Mouse (Mus musculus): ENCODE results near the gene St6gal1. TPM values are rescaled to one million over a fixed set of nuclear protein-coding genes. Genes with fewer than 3 reads are reported as not detected.

Gene St6gal1
- polyA plus RNA-seq, 1 experiment from 2014 or later, result 38.7 TPM

DNA sequence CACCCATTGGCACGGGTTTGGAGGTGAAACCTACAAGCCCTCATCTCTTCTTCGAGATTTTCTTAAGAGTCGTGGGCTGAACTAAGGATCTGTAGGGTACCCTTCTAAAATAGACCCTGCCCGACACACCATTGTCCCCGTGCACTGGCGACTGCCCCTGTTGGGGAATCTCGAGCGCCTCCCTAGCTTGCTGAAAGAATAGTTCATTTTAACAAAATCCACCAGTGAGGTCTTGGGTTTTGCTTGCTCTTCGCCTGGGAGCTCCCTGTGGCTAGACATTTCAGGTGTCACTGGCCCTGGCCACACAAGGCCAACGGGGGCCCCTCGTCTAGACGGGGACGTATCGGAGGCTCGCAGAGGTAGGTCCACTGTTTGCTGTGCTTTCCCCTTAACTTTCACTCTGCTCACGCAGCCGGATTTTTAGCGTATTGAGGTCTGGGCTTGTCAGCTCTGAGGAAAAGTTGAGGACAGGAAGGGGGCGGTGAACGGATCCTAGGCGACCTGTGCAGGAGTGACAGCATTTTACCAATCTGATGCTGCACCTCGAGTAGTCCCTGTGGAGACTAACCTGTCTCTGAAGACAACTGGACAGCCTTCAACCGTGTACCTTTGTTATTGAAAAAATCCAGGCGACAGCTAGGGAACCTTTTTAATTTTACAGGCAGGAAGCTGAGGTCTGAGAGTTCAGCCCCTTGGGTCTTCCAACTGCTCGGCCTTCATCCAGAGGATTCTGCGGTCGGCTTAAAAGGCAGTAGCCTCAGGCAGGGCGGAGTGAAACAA is 1.5 kb downstream of the St6gal1 start:
- Histone ChIP-seq H3K27me3 (no peaks in the 10 kb centered on the region), H3K4me1 (peaks cover 36% of the 10 kb centered on the region), H3K4me2 (replicated peaks) (peak overlapping the region; percentile 86), H3K27ac (peak overlapping the region; percentile 93), H3K36me3 (no peaks in the 10 kb centered on the region), H3K9me3 (replicated peaks) (no peaks in the 10 kb centered on the region), H3K4me3 (peak overlapping the region; percentile 54), H3K9ac (peak overlapping the region; percentile 89)
- peak; percentile 46 for ATAC-seq (ENCODE audit: low FRiP score)
- WGBS, result 0% methylated on average over 28 of the region's 28 CpGs

DNA sequence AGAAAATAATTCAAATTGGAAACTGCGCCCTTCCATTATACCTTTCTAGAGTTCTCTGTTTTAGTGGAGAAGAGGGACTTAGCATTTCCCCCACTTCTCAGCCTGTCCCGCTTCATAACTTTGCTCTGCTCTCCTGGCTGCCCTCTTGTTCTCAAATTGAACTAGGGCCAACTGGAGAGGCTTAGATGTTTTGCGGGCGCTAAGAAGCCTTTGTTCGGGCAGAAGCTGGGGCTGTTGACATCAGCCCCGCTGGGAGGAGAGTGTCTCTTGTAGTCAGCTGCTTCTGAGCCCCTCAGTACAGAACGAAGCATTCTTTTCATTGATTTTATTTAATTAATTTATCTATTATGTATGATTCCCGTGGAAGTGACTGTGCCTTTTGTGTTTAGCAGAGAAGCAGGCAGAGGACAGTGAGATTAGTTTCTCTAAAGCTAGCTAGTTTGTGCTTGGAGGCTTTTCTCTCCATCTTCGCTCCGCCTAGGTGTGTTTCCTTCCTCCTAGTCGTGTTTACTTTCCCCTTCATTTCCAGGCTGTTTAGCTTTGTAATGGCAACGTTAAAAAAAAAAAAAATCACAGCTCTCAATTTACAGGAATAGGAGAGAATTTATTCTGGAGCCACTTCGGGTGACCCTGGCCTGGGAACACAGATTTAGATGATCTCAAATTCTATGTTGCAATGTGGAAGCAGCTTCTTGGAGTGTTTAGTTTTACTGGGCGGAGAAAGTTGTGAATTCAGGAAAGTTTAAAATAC is 2.2 kb downstream of the St6gal1 start:
- Histone ChIP-seq H3K4me3 (peak overlapping the region; percentile 54), H3K36me3 (no peaks in the 10 kb centered on the region), H3K4me1 (peaks cover 36% of the 10 kb centered on the region), H3K27ac (peak overlapping the region; percentile 93), H3K4me2 (replicated peaks) (peak overlapping the region; percentile 86), H3K9ac (peak overlapping the region; percentile 89), H3K27me3 (no peaks in the 10 kb centered on the region), H3K9me3 (replicated peaks) (no peaks in the 10 kb centered on the region)
- 12% methylated on average over 14 of the region's 14 CpGs for WGBS
- ATAC-seq (ENCODE audit: low FRiP score), result peak; percentile 49; the same call in 1 of the 2 replicates

DNA sequence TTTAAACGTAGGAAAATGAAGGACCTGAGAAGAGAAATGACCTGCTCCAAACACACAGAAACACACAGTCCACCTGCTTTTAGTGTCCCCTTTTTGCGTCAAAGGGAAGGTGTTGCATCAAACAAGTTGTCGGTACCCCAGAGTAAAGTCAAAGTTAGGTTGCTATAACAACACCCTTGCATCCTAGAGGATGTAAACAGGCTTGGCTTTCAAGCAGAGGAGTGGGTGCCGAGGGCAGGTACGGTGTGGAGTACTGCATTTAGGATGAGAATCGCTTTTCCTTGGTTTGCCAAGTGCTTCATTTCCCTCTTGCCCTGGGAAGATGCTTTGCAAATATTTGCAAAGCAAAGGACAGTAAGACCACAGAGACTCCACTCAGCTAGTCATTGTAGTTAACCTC is 3.3 kb downstream of the St6gal1 start:
- no peak for ATAC-seq (ENCODE audit: low FRiP score)
- 33% methylated on average over 6 of the region's 6 CpGs for WGBS
- Histone ChIP-seq H3K9me3 (replicated peaks) (no peaks in the 10 kb centered on the region), H3K9ac (peak overlapping the region; percentile 41; the same call in 1 of the 2 replicates), H3K27ac (no peak overlapping the region), H3K4me3 (peak overlapping the region; percentile 54; the same call in 1 of the 2 replicates), H3K36me3 (no peaks in the 10 kb centered on the region), H3K27me3 (no peaks in the 10 kb centered on the region), H3K4me2 (replicated peaks) (peak overlapping the region; percentile 86), H3K4me1 (peaks cover 36% of the 10 kb centered on the region)

DNA sequence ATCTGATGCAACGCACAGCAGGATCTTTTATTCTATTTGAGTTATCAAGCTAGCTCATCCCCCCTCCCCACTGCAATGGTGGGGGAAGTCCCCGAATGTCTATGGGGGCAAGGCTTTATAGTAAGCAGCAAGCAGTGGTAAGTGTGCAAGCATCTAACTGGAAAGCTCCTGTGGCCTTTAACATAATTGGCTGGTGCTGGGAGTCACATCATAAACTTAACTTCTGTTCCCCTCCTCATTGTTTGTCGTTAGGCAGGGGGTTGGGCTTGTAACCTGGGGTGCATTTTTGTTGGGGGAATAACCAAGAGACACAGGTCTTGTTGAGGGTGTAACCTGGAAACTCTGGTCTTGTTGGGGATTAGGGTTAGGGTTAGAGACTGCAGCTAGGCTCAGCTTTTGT is 3.9 kb downstream of the St6gal1 start:
- Histone ChIP-seq H3K9ac (no peak overlapping the region), H3K27me3 (no peaks in the 10 kb centered on the region), H3K4me1 (peaks cover 36% of the 10 kb centered on the region), H3K4me3 (no peak overlapping the region), H3K9me3 (replicated peaks) (no peaks in the 10 kb centered on the region), H3K27ac (no peak overlapping the region), H3K4me2 (replicated peaks) (peak overlapping the region; percentile 86), H3K36me3 (no peaks in the 10 kb centered on the region)
- ATAC-seq (ENCODE audit: low FRiP score), result no peak
- 33% methylated on average over 3 of the region's 3 CpGs for WGBS

DNA sequence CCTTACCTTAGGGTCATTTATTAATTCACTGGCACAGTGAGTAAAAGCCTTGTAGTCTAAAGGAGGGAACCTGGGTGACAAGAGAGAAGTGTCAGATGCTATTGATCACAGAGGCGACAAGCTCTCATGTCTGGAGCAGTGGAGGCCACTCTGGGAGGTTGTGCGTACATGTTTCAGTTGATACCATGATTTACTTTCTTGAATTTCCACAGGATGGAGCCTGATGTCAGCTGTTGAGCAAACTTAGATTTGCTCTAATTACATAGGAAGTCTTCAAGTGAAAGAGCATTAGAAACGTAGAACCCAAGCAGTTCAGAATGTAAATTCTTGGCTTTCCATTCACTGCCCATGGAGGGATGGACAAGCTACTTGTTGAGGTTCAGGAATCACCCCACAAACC is 5.4 kb downstream of the St6gal1 start:
- Histone ChIP-seq H3K36me3 (0 out of 2 replicates have a peak, but pooled peaks cover 7% of the 10 kb centered on the region), H3K4me2 (replicated peaks) (no peak overlapping the region), H3K27me3 (no peaks in the 10 kb centered on the region), H3K9me3 (replicated peaks) (no peaks in the 10 kb centered on the region), H3K9ac (no peak overlapping the region), H3K4me1 (peaks cover 27% of the 10 kb centered on the region), H3K4me3 (no peak overlapping the region), H3K27ac (no peak overlapping the region)
- no peak for ATAC-seq (ENCODE audit: low FRiP score)
- 84% methylated on average over 3 of the region's 3 CpGs for WGBS

DNA sequence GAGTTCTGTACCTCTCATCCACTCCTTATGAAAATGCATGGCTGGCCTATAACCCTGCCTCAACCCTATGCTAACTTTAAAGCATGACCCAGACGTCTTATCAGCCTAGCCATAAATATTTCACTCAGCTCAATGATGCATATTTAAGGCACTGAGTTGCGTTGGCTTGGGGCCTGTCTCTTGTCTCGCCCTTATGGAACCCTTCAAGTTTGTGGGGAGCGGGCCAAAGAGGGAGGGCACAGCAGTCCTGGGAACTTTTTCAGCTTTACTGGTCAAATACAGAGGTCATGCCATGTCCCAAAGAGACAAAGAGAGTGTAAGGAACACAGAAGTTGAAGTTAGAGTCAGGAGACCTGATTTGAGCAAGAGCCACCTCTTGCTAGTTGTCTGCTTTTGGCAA is 6.6 kb downstream of the St6gal1 start:
- Histone ChIP-seq H3K9me3 (replicated peaks) (no peaks in the 10 kb centered on the region), H3K4me1 (peaks cover 27% of the 10 kb centered on the region), H3K36me3 (0 out of 2 replicates have a peak, but pooled peaks cover 7% of the 10 kb centered on the region), H3K4me3 (no peak overlapping the region), H3K4me2 (replicated peaks) (no peak overlapping the region), H3K27ac (no peak overlapping the region), H3K27me3 (no peaks in the 10 kb centered on the region), H3K9ac (no peak overlapping the region)
- ATAC-seq (ENCODE audit: low FRiP score), result no peak
- WGBS, result 77% methylated on average over 4 of the region's 4 CpGs

DNA sequence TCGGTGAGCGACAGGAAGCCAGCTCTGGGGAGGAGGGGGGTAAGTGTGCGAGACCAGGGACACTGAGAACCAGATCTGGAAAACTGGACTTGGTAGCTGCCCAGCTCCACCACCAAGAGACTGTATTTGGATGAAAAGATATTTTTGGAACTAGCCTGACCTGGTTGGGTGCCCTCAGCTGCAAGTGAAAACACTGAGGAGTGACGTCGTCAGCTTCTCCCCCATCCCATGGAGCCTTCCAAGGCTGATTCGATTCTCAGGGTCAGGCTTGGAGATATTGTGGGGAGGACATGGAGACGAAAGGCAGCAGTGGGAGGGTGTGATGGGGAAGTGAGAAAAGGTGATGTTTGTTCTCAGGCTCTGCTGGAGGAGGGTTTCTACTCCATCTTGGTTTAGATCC is 8.2 kb downstream of the St6gal1 start:
- WGBS, result 78% methylated on average over 7 of the region's 7 CpGs

DNA sequence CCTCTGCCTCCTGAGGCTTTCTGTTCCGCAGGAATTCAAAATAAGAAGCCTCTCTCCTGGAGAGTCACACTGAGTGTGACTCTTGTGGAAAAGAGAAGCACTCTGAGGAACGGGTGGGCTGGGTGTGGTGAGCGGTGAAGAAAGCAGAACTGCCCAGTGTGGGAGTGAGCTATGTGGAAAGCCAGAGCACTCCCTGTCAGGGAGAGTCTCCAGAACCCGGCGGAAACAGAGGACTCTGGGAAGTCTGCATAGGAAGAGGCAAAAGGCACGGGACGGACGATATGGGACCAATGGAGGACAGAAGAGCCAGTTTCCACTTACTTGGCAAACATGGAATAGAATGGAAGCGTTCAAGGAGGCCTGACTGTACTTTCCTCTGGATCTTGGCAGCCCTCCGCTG is 9.0 kb downstream of the St6gal1 start:
- WGBS, result 91% methylated on average over 10 of the region's 10 CpGs
- H3K9me3 ChIP-seq (replicated peaks), result no peaks in the 10 kb centered on the region
- ATAC-seq (ENCODE audit: low FRiP score), result no peak
- 0 out of 2 replicates have a peak, but pooled peaks cover 7% of the 10 kb centered on the region for H3K36me3 ChIP-seq
- H3K27me3 ChIP-seq, result no peaks in the 10 kb centered on the region
- H3K4me1 ChIP-seq, result peaks cover 21% of the 10 kb centered on the region
- H3K4me3 ChIP-seq, result no peak overlapping the region
- no peak overlapping the region for H3K27ac ChIP-seq
- no peak overlapping the region for H3K4me2 ChIP-seq (replicated peaks)
- H3K9ac ChIP-seq, result no peak overlapping the region

More for the DNA sequence above, 8.2 kb downstream of the St6gal1 start:
- Histone ChIP-seq H3K4me2 (replicated peaks) (no peak overlapping the region), H3K9ac (no peak overlapping the region), H3K4me1 (peaks cover 25% of the 10 kb centered on the region), H3K36me3 (0 out of 2 replicates have a peak, but pooled peaks cover 7% of the 10 kb centered on the region), H3K27ac (no peak overlapping the region), H3K27me3 (no peaks in the 10 kb centered on the region), H3K9me3 (replicated peaks) (no peaks in the 10 kb centered on the region), H3K4me3 (no peak overlapping the region)
- no peak for ATAC-seq (ENCODE audit: low FRiP score)

DNA sequence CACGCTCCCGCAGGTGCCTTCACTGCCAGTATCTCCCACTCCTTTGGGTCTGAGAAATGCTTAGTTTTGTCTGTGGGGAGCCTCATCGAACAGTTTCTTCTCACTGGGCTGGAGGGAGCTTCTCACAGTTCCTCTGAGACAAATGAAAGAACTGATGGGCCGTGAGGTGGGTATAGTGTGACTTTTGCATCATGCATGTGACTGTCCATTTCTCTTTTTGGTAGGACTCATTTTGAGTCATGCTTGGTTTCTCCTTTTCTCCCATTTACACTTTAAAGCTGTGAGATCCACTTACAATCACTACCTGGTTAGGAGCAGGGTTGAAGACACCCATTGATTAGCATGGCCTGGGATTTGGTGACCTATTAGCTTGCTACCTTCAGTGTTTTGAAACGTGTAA is 10.0 kb downstream of the St6gal1 start:
- H3K9me3 ChIP-seq (replicated peaks), result no peaks in the 10 kb centered on the region
- H3K4me2 ChIP-seq (replicated peaks), result no peak overlapping the region
- H3K27ac ChIP-seq, result no peak overlapping the region
- H3K4me1 ChIP-seq, result peaks cover 19% of the 10 kb centered on the region
- 0 out of 2 replicates have a peak, but pooled peaks cover 7% of the 10 kb centered on the region for H3K36me3 ChIP-seq
- H3K27me3 ChIP-seq, result no peaks in the 10 kb centered on the region
- ATAC-seq (ENCODE audit: low FRiP score), result no peak
- H3K4me3 ChIP-seq, result no peak overlapping the region
- no peak overlapping the region for H3K9ac ChIP-seq
- 92% methylated on average over 5 of the region's 5 CpGs for WGBS

DNA sequence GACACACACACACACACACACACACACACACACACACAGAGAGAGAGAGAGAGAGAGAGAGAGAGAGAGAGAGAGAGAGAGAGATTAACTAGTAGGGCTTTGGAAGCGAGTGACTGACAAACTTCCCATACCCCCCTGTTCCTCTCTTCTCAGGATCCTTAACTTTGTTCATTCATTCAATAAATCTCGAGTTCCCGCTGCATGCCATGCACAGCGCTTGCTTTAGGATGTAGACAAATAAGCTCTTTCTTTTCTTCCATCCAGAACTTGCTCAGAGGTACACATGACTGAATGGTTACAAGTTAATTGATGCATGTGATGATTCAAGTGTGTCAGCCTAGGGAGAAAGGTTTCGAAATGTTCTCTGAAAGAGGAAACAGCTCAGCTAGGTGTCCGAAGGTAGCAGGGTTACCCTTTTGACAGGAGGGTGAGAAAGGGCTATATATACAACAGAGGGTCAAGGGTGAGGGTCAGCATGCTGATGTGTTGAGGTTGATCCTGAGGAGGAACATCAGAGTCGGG is 10.7 kb downstream of the St6gal1 start:
- H3K36me3 ChIP-seq, result 0 out of 2 replicates have a peak, but pooled peaks cover 7% of the 10 kb centered on the region
- no peak overlapping the region for H3K4me2 ChIP-seq (replicated peaks)
- H3K27me3 ChIP-seq, result no peaks in the 10 kb centered on the region
- peaks cover 19% of the 10 kb centered on the region for H3K4me1 ChIP-seq
- H3K9me3 ChIP-seq (replicated peaks), result no peaks in the 10 kb centered on the region
- no peak overlapping the region for H3K9ac ChIP-seq
- H3K4me3 ChIP-seq, result no peak overlapping the region
- 68% methylated on average over 7 of the region's 7 CpGs for WGBS
- no peak for ATAC-seq (ENCODE audit: low FRiP score)
- no peak overlapping the region for H3K27ac ChIP-seq

DNA sequence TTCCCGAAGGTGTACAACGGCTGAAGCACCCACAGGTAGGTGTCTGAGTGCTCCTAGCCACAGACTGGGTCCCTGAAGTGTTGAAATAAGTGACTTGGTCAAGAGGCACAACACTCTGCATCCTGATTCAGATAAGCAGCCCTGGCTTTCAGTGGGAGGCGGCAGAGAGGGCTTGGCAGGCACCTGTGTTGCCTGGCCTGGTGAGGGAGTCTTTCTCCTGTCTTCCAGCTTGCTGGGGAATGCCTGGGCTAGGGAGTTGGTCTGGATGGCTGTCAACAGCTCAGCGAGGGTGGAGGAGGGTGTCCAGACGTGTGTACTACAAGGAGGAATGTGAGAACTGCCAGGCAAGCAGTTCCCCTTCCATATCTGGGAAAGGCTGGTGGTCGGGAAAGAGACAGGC is 15.0 kb downstream of the St6gal1 start:
- H3K36me3 ChIP-seq, result 0 out of 2 replicates have a peak, but pooled peaks cover 8% of the 10 kb centered on the region
- WGBS, result 71% methylated on average over 6 of the region's 6 CpGs

More for the DNA sequence above, 15.0 kb downstream of the St6gal1 start:
- ATAC-seq (ENCODE audit: low FRiP score), result no peak
- Histone ChIP-seq H3K27me3 (no peaks in the 10 kb centered on the region), H3K27ac (no peak overlapping the region), H3K9ac (no peak overlapping the region), H3K4me1 (peaks cover 35% of the 10 kb centered on the region), H3K4me3 (no peak overlapping the region), H3K9me3 (replicated peaks) (no peaks in the 10 kb centered on the region), H3K4me2 (replicated peaks) (no peak overlapping the region)
